Mouse (Mus musculus) gastrocnemius, adult 8-10 months (tissue): ENCODE data around the gene Pgghg. TPM values are rescaled to one million over a fixed set of nuclear protein-coding genes. Genes with fewer than 3 reads are reported as not detected.
A peak's percentile ranks its signal among the peaks of the same experiment; 100 is the strongest.

Experiments
- DNase-seq, 2 experiments: peaks; one replicate each; pipeline ENCODE4 v3.0.0; 2022; ENCODE audit warnings: low spot score in 2 of 2
- total RNA-seq, 4 experiments: library from RNA; stranded (reverse); gene quantifications; 2 replicates each; pipeline ENCODE4 v1.2.4; 2022

Pgghg gene
- total RNA-seq, 4 experiments from 2014 or later = 1.4 to 2.8 (median 2.2) TPM

GRCm38 (mm10) chr7:140922398-140923069 lies 18.7 kb upstream of the Pgghg start:
- DNase-seq = no peak

DNA sequence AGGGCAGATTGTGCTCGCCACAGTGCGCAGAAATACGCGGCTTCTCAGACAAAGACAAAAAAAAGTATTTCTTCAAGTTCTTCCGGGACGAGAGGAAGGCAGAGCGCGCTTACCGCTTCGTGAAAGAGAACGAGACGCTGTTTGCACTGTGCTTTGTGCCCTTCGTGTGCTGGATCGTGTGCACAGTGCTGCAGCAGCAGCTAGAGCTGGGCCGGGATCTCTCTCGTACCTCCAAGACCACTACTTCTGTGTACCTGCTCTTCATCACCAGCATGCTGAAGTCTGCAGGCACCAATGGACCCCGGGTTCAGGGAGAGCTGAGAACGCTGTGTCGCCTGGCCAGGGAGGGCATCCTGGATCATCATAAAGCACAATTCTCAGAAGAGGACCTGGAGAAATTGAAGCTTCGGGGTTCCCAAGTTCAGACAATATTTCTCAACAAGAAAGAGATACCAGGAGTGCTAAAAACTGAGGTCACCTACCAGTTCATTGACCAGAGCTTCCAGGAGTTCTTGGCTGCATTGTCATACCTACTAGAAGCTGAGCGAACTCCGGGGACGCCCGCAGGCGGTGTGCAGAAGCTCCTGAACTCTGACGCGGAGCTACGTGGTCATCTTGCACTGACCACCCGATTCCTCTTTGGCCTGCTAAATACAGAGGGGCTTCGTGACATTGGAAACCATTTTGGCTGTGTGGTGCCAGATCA lies 18.0 kb upstream of the Pgghg start:
- DNase-seq = no peak

- DNase-seq = no peak
Measured at GRCm38 (mm10) chr7:140927181-140927580, 14.0 kb upstream of the Pgghg start.

DNA sequence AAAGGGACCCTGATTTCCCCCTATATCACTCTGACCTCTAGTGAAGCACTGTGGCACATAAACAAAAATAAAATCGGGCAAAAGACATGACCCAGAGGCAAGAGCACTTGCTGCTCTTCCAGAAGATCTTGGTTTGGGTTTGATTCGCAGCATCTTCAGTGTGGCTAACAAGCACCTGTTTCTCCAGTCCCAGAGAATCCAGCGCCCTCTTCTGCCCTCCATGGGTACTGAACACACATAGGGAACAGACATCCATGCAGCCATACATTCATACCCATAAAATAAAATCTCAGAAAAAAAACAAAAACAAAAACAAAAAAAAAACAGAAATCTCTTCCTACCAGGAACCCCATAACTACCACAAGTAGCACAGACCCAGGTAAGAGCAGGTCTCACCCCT lies 2.8 kb upstream of the Pgghg start:
- no peak for DNase-seq

DNA sequence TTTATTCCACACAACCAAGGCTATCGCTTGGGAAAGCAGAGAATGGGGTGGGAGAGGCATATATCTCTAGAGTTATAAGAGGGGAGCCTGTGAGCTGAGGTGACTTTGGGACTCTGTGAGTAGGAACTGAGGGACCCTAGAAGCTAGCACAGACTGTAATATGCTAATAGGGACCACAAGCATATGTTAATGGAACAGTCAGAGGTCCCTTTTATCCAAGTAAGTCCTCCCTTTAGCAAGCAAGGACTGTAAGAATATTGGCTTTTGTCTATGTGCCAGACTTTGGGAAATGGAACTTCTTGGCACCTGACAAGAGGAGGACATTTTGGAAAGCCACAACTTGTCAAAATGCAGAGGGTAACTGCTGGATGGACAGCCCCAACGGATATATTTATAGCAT lies 2.3 kb upstream of the Pgghg start:
- DNase-seq = no peak

DNA sequence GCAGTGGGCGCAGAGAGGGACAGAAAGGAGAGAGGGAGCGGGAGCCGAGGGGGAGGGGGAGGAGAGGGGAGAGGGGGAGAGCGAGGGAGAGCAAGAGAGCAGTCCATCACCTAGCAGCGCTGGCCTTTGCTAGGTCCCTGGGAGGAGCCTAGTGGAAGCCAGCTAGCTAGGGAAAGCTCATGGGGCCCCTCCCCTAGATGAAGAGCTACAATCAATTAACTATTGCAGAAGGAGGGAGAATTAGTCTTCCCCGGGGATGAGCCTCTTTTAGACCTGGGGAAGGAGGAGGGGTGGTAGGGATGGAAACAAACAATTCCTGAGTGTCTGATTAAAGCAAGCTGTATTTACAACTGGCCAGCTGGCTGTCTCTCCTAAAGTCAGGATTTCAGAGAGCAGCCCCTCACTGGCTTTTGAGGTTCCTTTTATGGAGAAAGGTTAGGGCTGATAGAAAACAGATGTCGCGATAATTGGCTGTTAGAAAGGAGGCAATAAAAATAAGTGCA lies 1.5 kb upstream of the Pgghg start:
- DNase-seq = peak in 1 of 2 experiments; percentile 52

- no peak for DNase-seq
Measured at GRCm38 (mm10) chr7:140942341-140942740, 1.1 kb downstream of the Pgghg start.

DNA sequence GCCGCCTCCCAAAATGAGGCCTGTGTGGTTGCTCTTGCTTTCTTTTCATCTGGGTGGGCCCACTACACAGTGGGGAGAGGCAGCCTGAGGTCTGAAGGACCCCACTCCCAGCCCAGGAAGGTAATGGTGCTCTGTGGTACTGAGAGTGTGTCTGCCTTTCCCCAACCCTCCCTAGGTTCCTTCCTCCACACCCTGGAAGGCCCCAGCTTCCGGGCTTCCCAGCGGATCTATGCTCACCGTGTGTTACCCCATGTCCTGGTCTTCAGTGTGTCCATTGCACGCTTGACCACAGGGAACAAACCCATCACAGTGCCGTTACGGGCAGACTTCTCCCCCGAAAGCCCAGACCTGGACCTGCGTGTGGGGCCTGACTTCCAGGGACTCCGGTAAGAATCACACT lies 1.6 kb downstream of the Pgghg start:
- no peak for DNase-seq

DNA sequence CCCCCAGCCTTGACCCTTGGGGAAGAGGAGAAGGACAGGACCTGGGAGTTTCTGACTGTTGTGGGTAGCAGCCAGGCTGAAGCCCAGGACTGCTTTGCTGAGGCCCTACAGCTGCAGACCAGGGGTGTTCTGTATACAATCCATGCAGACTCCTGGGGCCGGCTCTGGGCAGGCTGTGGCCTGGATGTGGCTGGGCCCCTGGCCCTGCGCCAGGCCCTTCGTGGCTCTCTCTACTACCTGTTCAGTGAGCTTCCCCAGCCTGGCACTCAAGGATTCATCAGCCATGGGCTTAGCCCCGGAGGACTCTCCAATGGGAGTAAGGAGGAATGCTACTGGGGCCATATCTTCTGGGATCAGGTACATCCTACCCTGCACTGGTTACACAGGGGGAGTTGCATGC lies 2.2 kb downstream of the Pgghg start:
- no peak for DNase-seq

DNA sequence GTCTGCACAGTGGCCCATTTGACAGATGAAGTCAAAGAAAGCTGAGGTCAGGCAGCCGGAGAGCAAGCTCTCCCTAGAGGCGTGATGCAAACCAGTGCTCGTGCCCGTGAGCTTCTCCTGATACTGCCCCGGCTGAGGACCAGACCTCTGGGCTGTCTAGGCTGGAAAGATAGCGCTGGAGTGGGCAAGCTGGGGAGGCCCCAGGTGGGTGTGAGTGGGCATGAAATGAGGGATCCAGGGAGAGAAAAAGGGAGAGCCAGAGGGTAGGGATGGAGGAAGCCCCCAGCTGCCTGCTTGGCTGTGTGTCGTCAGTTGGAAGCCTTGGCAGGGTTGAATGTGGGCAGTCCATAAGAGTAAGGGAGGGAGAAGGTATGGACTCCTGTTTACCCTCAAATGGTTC lies 3.0 kb downstream of the Pgghg start:
- no peak for DNase-seq

DNA sequence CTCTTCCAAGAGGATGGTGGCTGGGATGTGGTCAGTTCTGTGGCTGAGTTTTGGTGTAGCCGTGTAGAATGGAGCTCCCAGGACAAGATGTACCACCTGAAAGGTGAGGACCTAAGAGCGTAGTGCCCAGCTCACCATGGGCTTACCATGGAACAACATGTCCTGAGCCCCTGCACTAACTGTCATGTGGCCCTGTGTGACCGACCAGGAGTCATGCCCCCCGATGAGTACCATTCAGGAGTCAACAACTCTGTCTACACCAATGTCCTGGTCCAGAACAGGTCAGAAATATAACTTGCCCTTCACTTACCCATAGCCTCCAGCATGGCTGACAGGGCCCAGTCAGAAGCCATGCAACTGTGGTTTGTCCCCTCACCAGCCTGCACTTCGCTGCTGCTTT lies 4.1 kb downstream of the Pgghg start:
- DNase-seq = no peak

DNA sequence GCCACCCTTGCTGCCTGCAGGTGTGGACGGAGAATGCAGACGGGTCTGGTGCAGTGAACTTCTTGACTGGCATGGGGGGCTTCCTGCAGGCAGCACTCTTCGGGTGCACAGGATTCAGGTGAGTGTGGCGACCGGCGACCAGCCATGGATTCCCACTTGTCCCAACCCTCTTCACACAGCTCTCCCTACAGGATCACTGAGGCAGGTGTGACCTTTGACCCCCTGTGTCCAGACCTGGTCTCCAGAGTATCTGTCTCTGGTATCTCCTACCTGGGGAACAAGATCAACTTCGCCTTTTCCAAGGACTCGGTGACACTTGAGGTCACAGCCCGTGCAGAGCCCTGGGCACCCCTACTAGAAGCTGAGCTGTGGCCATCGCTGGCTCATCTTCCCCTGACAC lies 5.1 kb downstream of the Pgghg start:
- DNase-seq = no peak

DNA sequence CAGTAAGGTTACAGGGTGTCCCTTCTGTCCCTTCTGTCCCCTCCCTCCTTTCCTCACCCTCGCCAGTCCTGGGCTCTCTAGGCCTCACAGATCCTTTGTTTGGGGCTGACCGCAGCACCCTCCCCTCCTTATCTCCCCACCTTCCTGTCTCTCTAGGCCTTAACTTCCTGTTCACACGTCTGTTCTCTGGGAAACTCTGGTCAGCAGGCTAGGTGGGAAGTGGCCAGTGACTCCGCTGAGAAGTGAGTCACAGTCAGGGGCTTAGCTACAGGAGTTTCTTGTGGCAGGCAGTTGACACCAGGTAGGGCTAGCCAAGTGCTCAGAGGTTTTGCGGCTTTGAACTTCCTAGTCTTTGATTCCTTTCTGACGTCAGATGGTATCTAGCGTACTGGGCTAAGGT lies 5.8 kb downstream of the Pgghg start:
- DNase-seq = no peak

- DNase-seq = no peak
Measured at GRCm38 (mm10) chr7:140948161-140948560, 7.0 kb downstream of the Pgghg start.

DNA sequence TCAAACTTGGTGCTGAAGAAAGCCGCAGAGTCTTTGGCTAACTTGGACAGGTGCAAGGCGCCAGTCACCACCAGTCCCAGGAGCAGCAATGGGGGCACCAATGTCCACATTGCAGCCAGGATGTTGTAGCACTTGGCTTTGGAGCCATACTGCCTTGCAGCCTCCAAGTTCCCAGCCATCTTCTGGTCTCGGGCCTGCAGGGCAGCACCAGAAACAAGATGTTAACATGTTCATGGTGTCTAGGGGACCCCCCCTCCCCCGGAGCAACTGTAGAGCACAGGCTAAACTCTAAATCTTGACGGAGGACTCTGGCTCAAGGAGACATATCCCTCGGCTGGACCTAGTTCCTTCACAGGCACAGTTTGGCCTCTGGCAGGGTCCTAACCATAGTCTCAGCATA lies 8.1 kb downstream of the Pgghg start:
- DNase-seq = no peak

DNA sequence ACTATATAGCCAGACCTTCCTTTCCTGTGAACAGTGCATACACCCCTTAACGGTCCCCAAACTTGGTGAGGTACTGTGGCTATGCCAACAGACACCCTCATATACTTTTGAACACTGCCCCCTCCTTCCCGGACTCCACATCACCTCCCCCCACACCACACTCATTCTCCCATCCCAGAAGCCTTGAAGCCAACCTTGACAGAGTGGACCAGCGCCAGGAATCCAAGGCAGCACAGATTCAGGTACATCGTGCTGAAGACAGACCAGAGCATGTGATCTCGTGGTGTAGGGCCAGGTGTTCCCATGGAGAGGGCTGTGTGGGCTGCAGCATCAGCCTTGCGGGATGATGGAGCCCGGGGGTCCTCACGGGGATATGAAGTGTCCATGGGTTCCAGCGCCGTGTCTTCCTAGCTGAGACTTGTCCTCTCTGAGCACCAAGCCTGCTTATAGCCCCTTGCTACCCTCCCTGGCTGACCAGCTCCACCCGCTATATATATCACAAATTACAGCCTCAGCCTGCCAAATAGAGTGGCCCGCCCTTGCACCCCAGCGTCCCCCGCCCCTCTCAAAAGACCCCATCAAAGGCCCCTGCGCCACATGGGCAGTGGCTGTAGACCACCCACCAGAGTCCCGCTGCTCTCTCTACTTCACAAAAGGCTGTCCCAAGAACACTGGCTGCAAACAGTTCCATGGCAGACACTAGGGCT lies 8.8 kb downstream of the Pgghg start, which contains the start of gene Ifitm5:
TSS of gene Ifitm5 (minus strand) at position 468 of the 707 bp plus-strand sequence.
- no peak for DNase-seq

DNA sequence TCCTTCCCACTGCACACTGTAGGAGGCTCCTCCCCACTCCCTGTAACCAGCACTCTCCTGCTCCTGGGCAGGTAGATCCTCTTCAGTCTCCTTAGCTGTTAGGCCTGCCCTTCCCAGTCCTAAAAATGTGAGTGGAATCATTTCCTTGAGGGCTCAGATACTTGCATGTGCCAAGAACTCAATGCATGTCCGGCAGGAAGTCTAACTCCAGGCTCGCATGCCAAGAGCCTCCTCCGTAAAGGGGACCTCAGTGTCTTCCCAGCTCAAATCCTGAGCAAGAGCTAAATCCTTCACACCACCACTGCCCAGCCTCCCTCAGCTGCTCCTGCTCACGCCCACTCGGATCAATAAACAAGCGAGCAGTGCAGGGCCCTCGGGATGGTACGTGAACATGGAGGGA lies 9.9 kb downstream of the Pgghg start:
- DNase-seq = no peak

- DNase-seq = no peak
Measured at GRCm38 (mm10) chr7:140951765-140952164, 10.6 kb downstream of the Pgghg start.

DNA sequence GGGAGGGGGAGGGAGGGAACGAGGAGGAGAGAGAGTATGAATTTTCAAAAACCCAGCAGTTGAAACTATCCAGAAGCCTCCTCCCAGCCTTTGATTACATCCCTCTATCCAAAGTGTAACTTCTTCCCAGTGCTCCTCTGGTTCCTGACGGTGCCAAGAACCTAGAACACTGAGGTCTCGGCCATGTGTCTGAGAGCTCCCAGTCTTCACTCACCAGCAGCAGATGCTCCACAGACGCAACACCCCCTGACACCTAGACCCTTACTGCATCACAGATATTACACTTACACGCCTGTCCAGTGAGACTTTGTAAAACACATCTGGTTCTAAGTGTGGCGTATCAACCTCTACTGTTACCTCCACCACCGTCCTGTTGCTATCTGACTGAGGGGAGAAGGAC lies 11.2 kb downstream of the Pgghg start:
- no peak for DNase-seq

GRCm38 (mm10) chr7:140953133-140953532 lies 11.9 kb downstream of the Pgghg start:
- DNase-seq = no peak

- DNase-seq = no peak
Measured at GRCm38 (mm10) chr7:140953800-140954732, 12.9 kb downstream of the Pgghg start.
